In genomic region chr2:38541570-38541969, GRCm38 (mm10) we compare ENCODE assay signal across 17 mouse cellular contexts. TPM values are rescaled to one million over a fixed set of nuclear protein-coding genes. Genes with fewer than 3 reads are reported as not detected.
DNase-seq lines count a peak whose midpoint lies in the region; ATAC-seq and TF ChIP-seq lines count a peak whose summit lies in the region.
"Had no signal": no experiment of that assay in that cellular context is flagged by ENCODE, and none has a peak within 500 bp of the region (broad histone marks: within the 10 kb centered on the region; RNA-seq: fewer than 3 reads in every experiment).

No protein-coding gene starts in this region.

- peak; percentile 1 for DNase-seq in gastrocnemius, adult 18-20 months (ENCODE audit: low spot score)
- no peak for DNase-seq in gastrocnemius, postnatal 36 days
- no peak for DNase-seq in hindbrain, embryonic 10.5 days (ENCODE audit: low spot score)
- DNase-seq in G1E (ENCODE audit: low spot score) = no peak
- no peak for DNase-seq in ovary, adult 18-20 months (ENCODE audit: low spot score)
- DNase-seq: adrenal gland, adult 2 months; gastrocnemius, postnatal 10 days; kidney, adult 11 months; kidney, postnatal 4 days; layer of hippocampus, postnatal 36 days; lung, adult 18-20 months; right cerebral cortex, postnatal 14 days; thymus, postnatal 4 days had no signal

- no peaks in the 10 kb centered on the region for H3K9me3 ChIP-seq in hindbrain, embryonic 10.5 days
- H3K9me3 ChIP-seq in hindbrain, embryonic 13.5 days = no peaks in the 10 kb centered on the region
- no peaks in the 10 kb centered on the region for H3K9me3 ChIP-seq in G1E (replicated peaks)
- H3K9me3 ChIP-seq: hindbrain, embryonic 12.5 days; limb, embryonic 12.5 days had no signal

- H3K4me2 ChIP-seq in hindbrain, embryonic 13.5 days = no peak overlapping the region
- H3K4me2 ChIP-seq: hindbrain, embryonic 12.5 days; limb, embryonic 12.5 days had no signal

- no peak overlapping the region for H3K4me3 ChIP-seq in hindbrain, embryonic 10.5 days
- no peak overlapping the region for H3K4me3 ChIP-seq in hindbrain, embryonic 13.5 days
- H3K4me3 ChIP-seq in G1E (ENCODE audit: low read depth, low read length) (peak overlapping the region; percentile 2; the same call in 1 of the 2 replicates), macrophage (ENCODE audit: inconsistent target) (no peak overlapping the region)
- H3K4me3 ChIP-seq: hindbrain, embryonic 12.5 days; limb, embryonic 12.5 days had no signal

- peaks cover 81% of the 10 kb centered on the region for H3K4me1 ChIP-seq in hindbrain, embryonic 10.5 days (replicated peaks)
- peaks cover 64% of the 10 kb centered on the region for H3K4me1 ChIP-seq in hindbrain, embryonic 13.5 days (replicated peaks)
- peaks cover 100% of the 10 kb centered on the region for H3K4me1 ChIP-seq in G1E (ENCODE audit: insufficient read depth, low read depth, low read length)

- H3K9ac ChIP-seq in hindbrain, embryonic 13.5 days = no peak overlapping the region
- H3K9ac ChIP-seq: hindbrain, embryonic 12.5 days; limb, embryonic 12.5 days had no signal

- intact Hi-C loops in gastrocnemius, postnatal 36 days (cut with DNase I) = no loop called here

- H3K27me3 ChIP-seq in hindbrain, embryonic 10.5 days (ENCODE audit: insufficient read depth, poor library complexity, severe bottlenecking) = no peaks in the 10 kb centered on the region
- 0 out of 2 replicates have a peak, but pooled peaks cover 3% of the 10 kb centered on the region for H3K27me3 ChIP-seq in hindbrain, embryonic 13.5 days
- H3K27me3 ChIP-seq in G1E (ENCODE audit: insufficient read depth, low read length) = no peaks in the 10 kb centered on the region
- H3K27me3 ChIP-seq: hindbrain, embryonic 12.5 days; limb, embryonic 12.5 days had no signal

- 71% methylated on average over 1 of the region's 1 CpGs for WGBS in hindbrain, embryonic 10.5 days
- 83% methylated on average over 1 of the region's 1 CpGs for WGBS in hindbrain, embryonic 13.5 days
- WGBS in macrophage (ENCODE audit: missing documents) = 83% methylated on average over 1 of the region's 1 CpGs

- peaks cover 100% of the 10 kb centered on the region for H3K79me2 ChIP-seq in macrophage (ENCODE audit: inconsistent target)

- H3K36me3 ChIP-seq in hindbrain, embryonic 10.5 days = no peaks in the 10 kb centered on the region
- H3K36me3 ChIP-seq in hindbrain, embryonic 13.5 days = no peaks in the 10 kb centered on the region
- peaks cover 89% of the 10 kb centered on the region for H3K36me3 ChIP-seq in G1E (replicated peaks)
- no peaks in the 10 kb centered on the region for H3K36me3 ChIP-seq in macrophage (ENCODE audit: inconsistent target)
- H3K36me3 ChIP-seq: hindbrain, embryonic 12.5 days; limb, embryonic 12.5 days had no signal

- no peak for TF ChIP-seq CTCF in G1E (IDR thresholded peaks at IDR 0.05; ENCODE audit: low read depth, low read length)

- peak overlapping the region; percentile 46 for H3K27ac ChIP-seq in hindbrain, embryonic 10.5 days
- H3K27ac ChIP-seq in hindbrain, embryonic 13.5 days = no peak overlapping the region
- peak overlapping the region; percentile 27; the same call in 1 of the 2 replicates for H3K27ac ChIP-seq in macrophage
- H3K27ac ChIP-seq: hindbrain, embryonic 12.5 days; limb, embryonic 12.5 days had no signal

- ATAC-seq in hindbrain, embryonic 13.5 days (ENCODE audit: low FRiP score) = no peak
- ATAC-seq in G1E (ENCODE audit: extremely low read depth, insufficient number of reproducible peaks, low FRiP score, poor library complexity, severe bottlenecking) = no peak

RNA-seq across cellular contexts. Expression of gene Nek6, which starts 30.1 kb away (rescaled TPM):
- 10 to 100 TPM; 11.5 to 14.0 TPM for total RNA-seq in gastrocnemius, adult 18-20 months (2021)
- 10 to 100 TPM in 1 of 2 experiments, 1 to 10 TPM in 1; 6.9 to 11.2 TPM for total RNA-seq in gastrocnemius, postnatal 36 days (2021)
- polyA plus RNA-seq in hindbrain, embryonic 10.5 days (2016; fragmentation: Nextera tagmentation; extraction: Ambion mirVana) = 68.8 and 77.5 TPM in 2 replicates
- 57.3 and 58.0 TPM in 2 replicates for polyA plus RNA-seq in hindbrain, embryonic 13.5 days (2015; fragmentation: Nextera tagmentation; extraction: Ambion mirVana)
- total RNA-seq in G1E (2014; fragmentation: Nextera tagmentation) = 180 and 210 TPM in 2 replicates
- total RNA-seq in G1E (2017) = 95.8 and 98.6 TPM in 2 replicates
- 113 and 162 TPM in 2 replicates for polyA plus RNA-seq in G1E (2012)
- 10 to 100 TPM in 24 of 26 experiments, 1 to 10 TPM in 2; 7.6 to 91.2 (median 22.2) TPM for total RNA-seq in macrophage (2018; cell fraction: chromatin; rRNA removed)
- total RNA-seq in macrophage (2018; cell fraction: cytosol; rRNA removed) = 10 to 100 TPM; 21.6 to 55.9 (median 38.0) TPM
- total RNA-seq in macrophage (2018; cell fraction: nucleus; rRNA removed) = 100 to 1,000 TPM in 1 of 26 experiments, 10 to 100 TPM in 24, 1 to 10 TPM in 1; 9.4 to 134 (median 28.9) TPM
- polyA plus RNA-seq in macrophage (2018) = 25.6 to 82.5 TPM (median 33.5 TPM) in 3 replicates
